In genomic region chr10:8933451-8934372, GRCm38 (mm10) we compare ENCODE assay signal across 21 mouse cellular contexts. TPM values are rescaled to one million over a fixed set of nuclear protein-coding genes. Genes with fewer than 3 reads are reported as not detected.
DNase-seq lines count a peak whose midpoint lies in the region; ATAC-seq and TF ChIP-seq lines count a peak whose summit lies in the region.
"Had no signal": no experiment of that assay in that cellular context is flagged by ENCODE, and none has a peak within 500 bp of the region (broad histone marks: within the 10 kb centered on the region; RNA-seq: fewer than 3 reads in every experiment).

No protein-coding gene starts in this region.

- no peak for TF ChIP-seq CTCF in layer of hippocampus, adult 2 months (conservative IDR thresholded peaks at IDR 0.05)

- H3K36me3 ChIP-seq in intestine, embryonic 16.5 days (ENCODE audit: control insufficient read depth, insufficient read depth, low read length): no peaks in the 10 kb centered on the region
- no peaks in the 10 kb centered on the region for H3K36me3 ChIP-seq in forebrain, embryonic 14.5 days (ENCODE audit: control insufficient read depth, insufficient read depth, low read length)
- H3K36me3 ChIP-seq: embryonic facial prominence, embryonic 15.5 days; forebrain, embryonic 10.5 days; heart, embryonic 10.5 days; hindbrain, embryonic 15.5 days; limb, embryonic 15.5 days; midbrain, embryonic 13.5 days had no signal

- H3K27me3 ChIP-seq in intestine, embryonic 16.5 days (replicated peaks; ENCODE audit: control insufficient read depth, insufficient read depth, low read length): no peaks in the 10 kb centered on the region
- no peaks in the 10 kb centered on the region for H3K27me3 ChIP-seq in forebrain, embryonic 14.5 days (replicated peaks; ENCODE audit: control insufficient read depth, insufficient read depth, low read length)
- H3K27me3 ChIP-seq: embryonic facial prominence, embryonic 15.5 days; hindbrain, embryonic 15.5 days; limb, embryonic 15.5 days; midbrain, embryonic 13.5 days; Patski had no signal

- H3K9me3 ChIP-seq in intestine, embryonic 16.5 days (ENCODE audit: control insufficient read depth, low read length): no peaks in the 10 kb centered on the region
- no peaks in the 10 kb centered on the region for H3K9me3 ChIP-seq in forebrain, embryonic 14.5 days (replicated peaks; ENCODE audit: control insufficient read depth, low read length)
- H3K9me3 ChIP-seq: embryonic facial prominence, embryonic 15.5 days; forebrain, embryonic 10.5 days; heart, embryonic 10.5 days; hindbrain, embryonic 15.5 days; limb, embryonic 15.5 days; midbrain, embryonic 13.5 days had no signal

- peak overlapping the region; percentile 32; the same call in 1 of the 2 replicates for H3K27ac ChIP-seq in layer of hippocampus, adult 2 months
- peak overlapping the region; percentile 38; the same call in 1 of the 2 replicates for H3K27ac ChIP-seq in intestine, embryonic 16.5 days (ENCODE audit: low read length)
- H3K27ac ChIP-seq in forebrain, embryonic 14.5 days (ENCODE audit: low read depth, low read length): no peak overlapping the region
- H3K27ac ChIP-seq: embryonic facial prominence, embryonic 15.5 days; forebrain, embryonic 10.5 days; heart, embryonic 10.5 days; hindbrain, embryonic 15.5 days; limb, embryonic 15.5 days; midbrain, embryonic 13.5 days had no signal

- H3K4me3 ChIP-seq in layer of hippocampus, adult 2 months: no peak overlapping the region
- H3K4me3 ChIP-seq in intestine, embryonic 16.5 days (ENCODE audit: low read length): no peak overlapping the region
- no peak overlapping the region for H3K4me3 ChIP-seq in forebrain, embryonic 14.5 days (ENCODE audit: low read depth, low read length)
- H3K4me3 ChIP-seq: embryonic facial prominence, embryonic 15.5 days; forebrain, embryonic 10.5 days; heart, embryonic 10.5 days; hindbrain, embryonic 15.5 days; limb, embryonic 15.5 days; midbrain, embryonic 13.5 days had no signal

- no peak for DNase-seq in layer of hippocampus, adult 2 months (ENCODE audit: low spot score in 2 of 2)
- DNase-seq in layer of hippocampus, postnatal 36 days: no peak
- peak; percentile 32 for DNase-seq in kidney, postnatal 10 days
- DNase-seq in thymus, postnatal 25 days: peak; percentile 8
- DNase-seq in forebrain, embryonic 14.5 days (ENCODE audit: low spot score): no peak
- DNase-seq in spleen, adult 18-20 months: no peak
- DNase-seq: cerebellum, adult 9-11 months; heart, postnatal 14 days; lung, embryonic 14.5 days; lung, postnatal 4 days; retina, postnatal 1 day; right cerebral cortex, postnatal 4 days had no signal

- 0 out of 2 replicates have a peak overlapping the region, but pooled peaks have one; percentile 11 for H3K9ac ChIP-seq in intestine, embryonic 16.5 days (ENCODE audit: low read depth, low read length)
- H3K9ac ChIP-seq in forebrain, embryonic 14.5 days (ENCODE audit: low read length): no peak overlapping the region
- H3K9ac ChIP-seq: embryonic facial prominence, embryonic 15.5 days; hindbrain, embryonic 15.5 days; limb, embryonic 15.5 days; lung, embryonic 14.5 days; midbrain, embryonic 13.5 days had no signal

- peaks cover 19% of the 10 kb centered on the region for H3K4me1 ChIP-seq in intestine, embryonic 16.5 days (ENCODE audit: control insufficient read depth, insufficient read depth, low read length)
- no peaks in the 10 kb centered on the region for H3K4me1 ChIP-seq in forebrain, embryonic 14.5 days (ENCODE audit: control insufficient read depth, insufficient read depth, low read length)

- ATAC-seq in intestine, embryonic 16.5 days: peak; percentile 43
- no peak for ATAC-seq in forebrain, embryonic 14.5 days
- ATAC-seq: activated CD4-positive, CD25-positive, alpha-beta regulatory T cell, adult 4 months; midbrain, embryonic 13.5 days; Patski had no signal

- H3K4me2 ChIP-seq in intestine, embryonic 16.5 days (ENCODE audit: low read depth, low read length): 0 out of 2 replicates have a peak overlapping the region, but pooled peaks have one; percentile 7
- no peak overlapping the region for H3K4me2 ChIP-seq in forebrain, embryonic 14.5 days (ENCODE audit: low read length)
- H3K4me2 ChIP-seq: embryonic facial prominence, embryonic 15.5 days; hindbrain, embryonic 15.5 days; limb, embryonic 15.5 days; lung, embryonic 14.5 days; midbrain, embryonic 13.5 days had no signal

- WGBS in intestine, embryonic 16.5 days: 82% methylated on average over 10 of the region's 10 CpGs
- WGBS in forebrain, embryonic 14.5 days: 88% methylated on average over 10 of the region's 10 CpGs

RNA-seq across cellular contexts. Expression of gene Sash1, which starts 47.8 kb away (rescaled TPM):
- 10 to 100 TPM; 75.7 to 86.0 TPM for total RNA-seq in layer of hippocampus, adult 2 months (2021)
- 10 to 100 TPM; 79.8 to 81.5 TPM for total RNA-seq in layer of hippocampus, postnatal 36 days (2021)
- 2.3 and 2.8 TPM in 2 replicates for polyA plus RNA-seq in intestine, embryonic 16.5 days (2015; fragmentation: Nextera tagmentation; extraction: Ambion mirVana)
- polyA plus RNA-seq in forebrain, embryonic 14.5 days (2014; fragmentation: Nextera tagmentation; extraction: Ambion mirVana): 1.9 and 2.2 TPM in 2 replicates

Comparison
In these comparisons a context has a peak if more than half of its experiments do, and no peak if none do; other contexts are left out.
1. DNase-seq: peak in kidney, postnatal 10 days (single experiment) and thymus, postnatal 25 days (single experiment); none in layer of hippocampus, adult 2 months (0 of 2), layer of hippocampus, postnatal 36 days (0 of 2), forebrain, embryonic 14.5 days (single experiment) and spleen, adult 18-20 months (0 of 2).